Comparison of ENCODE assay signal across 8 mouse cellular contexts in genomic region chr2:165391561-165391960, GRCm38 (mm10). TPM values are rescaled to one million over a fixed set of nuclear protein-coding genes. Genes with fewer than 3 reads are reported as not detected.
DNase-seq lines count a peak whose midpoint lies in the region; ATAC-seq and TF ChIP-seq lines count a peak whose summit lies in the region.

No protein-coding gene starts in this region.

- peaks cover 9% of the 10 kb centered on the region for H3K4me1 ChIP-seq in kidney, embryonic 15.5 days
- H3K4me1 ChIP-seq in E14TG2a.4 (replicated peaks; ENCODE audit: low read depth, low read length) = peaks cover 19% of the 10 kb centered on the region
- H3K4me1 ChIP-seq in heart, postnatal 0 days (ENCODE audit: control insufficient read depth, insufficient read depth) = peaks cover 9% of the 10 kb centered on the region; the same call in 1 of the 2 replicates

- intact Hi-C loops in left cerebral cortex, adult 2 months (cut with DNase I) = loop anchor here (1.0 to 2.0 kb wide), 2 partner anchors 17 to 96 kb away; no protein-coding TSS in a partner anchor

- peak; percentile 21 for DNase-seq in kidney, adult 18-20 months
- peak; percentile 89 for DNase-seq in brain, embryonic 14.5 days (ENCODE audit: low read depth)
- peak; percentile 66 for DNase-seq in heart, postnatal 0 days (ENCODE audit: low spot score)
- DNase-seq in left cerebral cortex, adult 2 months (ENCODE audit: extremely low spot score in 1 of 2, low spot score in 2 of 2) = peak; percentile 50 to 62
- DNase-seq in retina, postnatal 1 day = peak; percentile 78
- DNase-seq in spleen, postnatal 4 days (ENCODE audit: low spot score in 2 of 2) = no peak

- H3K9me3 ChIP-seq in kidney, embryonic 15.5 days (replicated peaks) = no peaks in the 10 kb centered on the region
- H3K9me3 ChIP-seq in E14TG2a.4 (ENCODE audit: low read length) = peaks cover 4% of the 10 kb centered on the region; the same call in 1 of the 2 replicates
- no peaks in the 10 kb centered on the region for H3K9me3 ChIP-seq in heart, postnatal 0 days (replicated peaks; ENCODE audit: control insufficient read depth, low read length)

- no peaks in the 10 kb centered on the region for H3K27me3 ChIP-seq in kidney, embryonic 15.5 days
- peaks cover 31% of the 10 kb centered on the region for H3K27me3 ChIP-seq in E14TG2a.4 (ENCODE audit: insufficient read depth, low read length)
- H3K27me3 ChIP-seq in heart, postnatal 0 days (ENCODE audit: control insufficient read depth, insufficient read depth, low read length) = no peaks in the 10 kb centered on the region

- TF ChIP-seq POLR2A in brain, embryonic 14.5 days (IDR thresholded peaks at IDR 0.05; ENCODE audit: borderline replicate concordance, extremely low read depth, insufficient read depth, insufficient read length, poor library complexity, severe bottlenecking) = no peak

- no peak overlapping the region for H3K27ac ChIP-seq in kidney, embryonic 15.5 days
- no peak overlapping the region for H3K27ac ChIP-seq in heart, postnatal 0 days (ENCODE audit: low read depth)
- 0 out of 2 replicates have a peak overlapping the region, but pooled peaks have one; percentile 2 for H3K27ac ChIP-seq in left cerebral cortex, adult 2 months

- H3K36me3 ChIP-seq in kidney, embryonic 15.5 days = peaks cover 4% of the 10 kb centered on the region
- H3K36me3 ChIP-seq in E14TG2a.4 (ENCODE audit: insufficient read depth, low read length) = peaks cover 3% of the 10 kb centered on the region; the same call in 1 of the 2 replicates
- peaks cover 2% of the 10 kb centered on the region; the same call in 1 of the 2 replicates for H3K36me3 ChIP-seq in heart, postnatal 0 days (replicated peaks; ENCODE audit: control insufficient read depth, insufficient read depth, low read length)

- TF ChIP-seq EP300 in heart, postnatal 0 days (IDR thresholded peaks at IDR 0.05; ENCODE audit: low read depth) = no peak

- H3K4me2 ChIP-seq in kidney, embryonic 15.5 days = no peak overlapping the region
- no peak overlapping the region for H3K4me2 ChIP-seq in heart, postnatal 0 days (ENCODE audit: low read depth, low read length)

- ATAC-seq in kidney, embryonic 15.5 days (replicated peaks; ENCODE audit: low FRiP score) = no peak
- no peak for ATAC-seq in heart, postnatal 0 days (ENCODE audit: insufficient read depth, low read depth)

- no peak overlapping the region for H3K9ac ChIP-seq in kidney, embryonic 15.5 days
- H3K9ac ChIP-seq in heart, postnatal 0 days (replicated peaks; ENCODE audit: low read depth, low read length) = no peak overlapping the region

- WGBS in kidney, embryonic 15.5 days = 13% methylated on average over 8 of the region's 8 CpGs
- 14% methylated on average over 8 of the region's 8 CpGs for WGBS in heart, postnatal 0 days

- TF ChIP-seq CTCF in E14TG2a.4 (conservative IDR thresholded peaks at IDR 0.05; ENCODE audit: low read length) = peak; percentile 89
- TF ChIP-seq CTCF in brain, embryonic 14.5 days (IDR thresholded peaks at IDR 0.05; ENCODE audit: borderline replicate concordance, extremely low read depth, insufficient read depth, insufficient read length) = peak; percentile 96
- peak; percentile 77 for TF ChIP-seq CTCF in heart, postnatal 0 days (IDR thresholded peaks at IDR 0.05; ENCODE audit: low read depth)
- peak; percentile 93 for TF ChIP-seq CTCF in left cerebral cortex, adult 2 months (IDR thresholded peaks at IDR 0.05)

- no peak overlapping the region for H3K4me3 ChIP-seq in kidney, embryonic 15.5 days (replicated peaks)
- no peak overlapping the region for H3K4me3 ChIP-seq in E14TG2a.4 (replicated peaks; ENCODE audit: low read length)
- H3K4me3 ChIP-seq in heart, postnatal 0 days (ENCODE audit: low read depth, low read length) = no peak overlapping the region
- no peak overlapping the region for H3K4me3 ChIP-seq in left cerebral cortex, adult 2 months

RNA-seq across cellular contexts. Expression of gene Zfp334, which starts 3.5 kb away (rescaled TPM):
- 7.7 and 9.1 TPM in 2 replicates for polyA plus RNA-seq in kidney, embryonic 15.5 days (2015; fragmentation: Nextera tagmentation; extraction: Ambion mirVana)
- polyA plus RNA-seq in brain, embryonic 14.5 days (2012; rRNA removed) = 15.2 and 19.2 TPM in 2 replicates
- 2.7 and 3.3 TPM in 2 replicates for total RNA-seq in heart, postnatal 0 days (2014; rRNA removed; ENCODE audit: low replicate concordance)
- 1.4 and 1.6 TPM in 2 replicates for polyA plus RNA-seq in heart, postnatal 0 days (2015; fragmentation: Nextera tagmentation; extraction: Ambion mirVana)
- total RNA-seq in left cerebral cortex, adult 2 months (2021) = 10 to 100 TPM; 15.4 to 18.2 TPM

RNA-seq across cellular contexts. Expression of gene Ocstamp, which starts 8.6 kb away (rescaled TPM):
- polyA plus RNA-seq in kidney, embryonic 15.5 days (2015; fragmentation: Nextera tagmentation; extraction: Ambion mirVana) = 0.16 and 0.69 TPM in 2 replicates
- not detected in 2 replicates for polyA plus RNA-seq in brain, embryonic 14.5 days (2012; rRNA removed)
- not detected in 2 replicates for total RNA-seq in heart, postnatal 0 days (2014; rRNA removed; ENCODE audit: low replicate concordance)
- 0.07 TPM in 1 of 2 replicates, not detected in the other for polyA plus RNA-seq in heart, postnatal 0 days (2015; fragmentation: Nextera tagmentation; extraction: Ambion mirVana)
- not detected for total RNA-seq in left cerebral cortex, adult 2 months (2021)

RNA-seq across cellular contexts. Expression of gene Zfp663, which starts 23.0 kb away (rescaled TPM):
- 1.1 TPM in 2 replicates for polyA plus RNA-seq in kidney, embryonic 15.5 days (2015; fragmentation: Nextera tagmentation; extraction: Ambion mirVana)
- 6.5 and 7.2 TPM in 2 replicates for polyA plus RNA-seq in brain, embryonic 14.5 days (2012; rRNA removed)
- not detected in 2 replicates for total RNA-seq in heart, postnatal 0 days (2014; rRNA removed; ENCODE audit: low replicate concordance)
- 0.07 TPM in 1 of 2 replicates, not detected in the other for polyA plus RNA-seq in heart, postnatal 0 days (2015; fragmentation: Nextera tagmentation; extraction: Ambion mirVana)
- total RNA-seq in left cerebral cortex, adult 2 months (2021) = not detected

Comparison
In these comparisons a context has a peak if more than half of its experiments do, and no peak if none do; other contexts are left out.
1. DNase-seq: peak in kidney, adult 18-20 months (single experiment), brain, embryonic 14.5 days (single experiment), heart, postnatal 0 days (single experiment), left cerebral cortex, adult 2 months (2 of 2) and retina, postnatal 1 day (single experiment); none in spleen, postnatal 4 days (0 of 2).
2. Peak in every context shown above with its lines, with median percentiles within 50 percentile points of each other: CTCF ChIP-seq.